Mouse (Mus musculus) gastrocnemius, adult 18-20 months (tissue): ENCODE measurements around the gene Tppp2. TPM values are rescaled to one million over a fixed set of nuclear protein-coding genes. Genes with fewer than 3 reads are reported as not detected.
"Not testable (repeated sequence)": the region's sequence is repeated elsewhere in the genome, so short reads cannot be mapped to it uniquely, and the experiment has no call there.

Source experiments
- DNase-seq: peaks from one replicate; pipeline ENCODE4 v3.0.0; 2021; ENCODE audit warnings: low spot score
- total RNA-seq, 2 experiments: library from RNA; stranded (reverse); gene quantifications; 2 replicates each; pipeline ENCODE4 v1.2.3; 2021

Gene Tppp2
- total RNA-seq, 2 experiments from 2014 or later = 2.2 to 2.7 TPM

- no peak for DNase-seq
These were observed 6.9 kb upstream of the Tppp2 start for GRCm38 (mm10) chr14:51911301-51911700.

- DNase-seq = peak; percentile 65
These were observed 5.7 kb upstream of the Tppp2 start for GRCm38 (mm10) chr14:51912391-51913061.

- DNase-seq = peak; percentile 93
These were observed 4.9 kb upstream of the Tppp2 start for GRCm38 (mm10) chr14:51913062-51913959.

- DNase-seq = peak; percentile 94
These were observed 4.1 kb upstream of the Tppp2 start, which contains the start of gene Ndrg2 for GRCm38 (mm10) chr14:51913960-51914762. Gene Ndrg2 (minus strand): TSS chr14:51914158.

- peak; percentile 71 for DNase-seq
These were observed 3.2 kb upstream of the Tppp2 start for GRCm38 (mm10) chr14:51915030-51915429.

GRCm38 (mm10) chr14:51916539-51916938, 1.7 kb upstream of the Tppp2 start:
- DNase-seq = no peak

- peak; percentile 69 for DNase-seq
These were observed 741 bp downstream of the Tppp2 start for GRCm38 (mm10) chr14:51918966-51919365.

GRCm38 (mm10) chr14:51921759-51922570, 3.7 kb downstream of the Tppp2 start:
- DNase-seq = peak; percentile 85

GRCm38 (mm10) chr14:51922571-51922865, 4.3 kb downstream of the Tppp2 start, which contains the start of gene Rnase13:
Gene Rnase13 (minus strand): TSS chr14:51922773.
- peak; percentile 59 for DNase-seq

GRCm38 (mm10) chr14:51922910-51923309, 4.7 kb downstream of the Tppp2 start:
- no peak for DNase-seq

GRCm38 (mm10) chr14:51923492-51923891, 5.3 kb downstream of the Tppp2 start:
- no peak for DNase-seq

- not testable (repeated sequence) for DNase-seq
These were observed 8.7 kb downstream of the Tppp2 start for GRCm38 (mm10) chr14:51926930-51927329.

- DNase-seq = peak; percentile 83
These were observed 11.2 kb downstream of the Tppp2 start for GRCm38 (mm10) chr14:51929309-51929943.

GRCm38 (mm10) chr14:51929968-51930367, 11.7 kb downstream of the Tppp2 start:
- DNase-seq = no peak

- peak; percentile 83 for DNase-seq
These were observed 12.6 kb downstream of the Tppp2 start for GRCm38 (mm10) chr14:51930824-51931223.

- no peak for DNase-seq
These were observed 14.1 kb downstream of the Tppp2 start for GRCm38 (mm10) chr14:51932092-51933020.

GRCm38 (mm10) chr14:51939005-51939404, 20.8 kb downstream of the Tppp2 start:
- DNase-seq = no peak

GRCm38 (mm10) chr14:51940944-51941560, 22.8 kb downstream of the Tppp2 start:
- peak; percentile 73 for DNase-seq

- no peak for DNase-seq
These were observed 23.4 kb downstream of the Tppp2 start for GRCm38 (mm10) chr14:51941577-51941976.
